Mouse (Mus musculus) inflammation-experienced regulatory T-cells, adult 6 months (primary cell): Measurements from ENCODE around the gene Zfp758. TPM values are rescaled to one million over a fixed set of nuclear protein-coding genes. Genes with fewer than 3 reads are reported as not detected.
"Not testable (repeated sequence)": the region's sequence is repeated elsewhere in the genome, so short reads cannot be mapped to it uniquely, and the experiment has no call there.

Experiments used
- ATAC-seq: one replicate; pipeline ENCODE4 v1.8.0; 2017
- polyA plus RNA-seq, 3 experiments: library from polyadenylated mRNA; unstranded; fragments of 100-300 nt; shearing (Covaris generic); gene quantifications; one replicate each; pipeline ENCODE4 v1.2.1; 2017

Zfp758 gene
- polyA plus RNA-seq = 10 to 100 TPM; 11.7 to 15.7 (median 14.2) TPM

DNA sequence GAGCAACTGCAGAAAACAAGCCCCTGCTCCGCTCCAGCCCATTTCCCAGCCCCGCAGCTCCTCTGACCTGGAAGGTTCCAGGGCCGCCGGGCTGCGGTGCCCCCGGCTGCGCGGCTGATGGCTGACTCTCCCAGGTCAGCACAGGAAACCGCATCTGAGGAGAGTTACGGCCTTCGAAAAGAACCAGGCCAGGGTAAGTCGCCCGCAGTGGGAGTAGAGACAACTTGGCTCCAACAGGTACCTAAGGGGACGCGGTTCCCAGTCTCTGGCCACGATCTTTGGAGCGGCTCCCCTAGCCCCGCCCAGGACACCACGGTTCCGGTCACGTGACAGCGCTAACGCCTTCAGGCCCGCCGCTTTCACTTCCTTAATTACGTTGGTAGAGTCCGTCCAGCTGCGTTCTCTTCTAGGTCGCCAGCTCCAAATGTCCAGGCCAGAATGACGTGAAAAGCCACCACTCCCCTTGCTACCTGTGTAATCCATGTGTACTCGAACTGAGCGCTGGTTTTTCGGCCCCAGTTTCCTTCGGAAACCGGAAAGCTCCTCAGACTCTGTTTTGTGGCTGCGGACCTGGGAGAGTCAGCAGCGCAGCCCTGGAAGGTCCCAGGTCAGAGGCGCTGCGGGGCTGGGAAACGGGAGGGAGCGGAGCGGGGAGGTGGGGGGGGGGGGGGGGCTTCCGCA, at the start of gene Zfp758, which contains the start of gene Zfp944:
Gene Zfp758, plus strand, starts transcription at position 353 of the 681 bp plus-strand sequence.
Gene Zfp944, minus strand, starts transcription at position 300 of the 681 bp plus-strand sequence.
- peak; percentile 91 for ATAC-seq

DNA sequence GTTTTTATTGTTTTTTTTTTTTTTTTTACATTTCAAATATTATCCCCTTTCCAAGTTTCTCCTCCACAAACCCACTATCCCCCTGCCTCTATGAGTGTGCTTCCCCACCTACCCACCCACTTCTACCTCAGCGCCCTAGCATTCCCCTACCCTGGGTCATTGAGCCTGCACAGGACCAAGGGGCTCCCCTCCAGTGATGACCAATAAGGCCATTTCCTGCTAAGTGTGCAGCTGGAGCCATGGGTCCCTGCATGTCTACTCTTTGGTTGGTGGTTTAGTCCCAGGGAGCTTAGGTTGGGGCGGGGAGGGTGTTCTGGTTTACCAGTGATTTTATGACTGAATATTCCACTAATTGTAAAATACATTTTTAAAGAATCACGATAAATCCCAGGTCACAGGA, 47.0 kb upstream of the Zfp758 start:
- ATAC-seq = not testable (repeated sequence)

DNA sequence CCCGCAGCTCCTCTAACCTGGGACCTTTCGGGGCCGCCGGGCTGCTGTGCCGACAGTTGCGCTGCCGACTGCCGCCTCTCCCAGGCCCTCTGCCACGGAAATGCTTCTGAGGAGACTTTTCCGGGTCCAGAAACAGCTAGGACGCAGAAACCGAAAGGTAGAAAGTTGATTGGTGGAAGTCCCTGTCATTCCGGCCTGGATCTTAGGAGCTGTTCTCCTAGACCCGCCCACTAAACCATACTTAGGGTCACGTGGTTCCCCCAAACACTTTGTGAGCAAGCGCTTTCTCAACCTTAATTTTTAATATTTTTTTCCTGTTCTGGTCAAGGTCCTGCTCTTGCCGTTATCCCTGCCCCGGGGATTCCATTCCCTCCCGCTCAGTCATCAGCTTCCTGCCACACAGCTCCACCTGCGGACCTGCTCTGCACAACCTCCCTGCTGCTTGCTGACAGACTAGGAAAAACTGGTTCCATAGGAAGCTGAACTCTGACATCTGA, 46.5 kb upstream of the Zfp758 start, which contains the start of gene CT030661.1:
Gene CT030661.1, minus strand, starts transcription at position 108 of the 497 bp plus-strand sequence.
- peak; percentile 99 for ATAC-seq

DNA sequence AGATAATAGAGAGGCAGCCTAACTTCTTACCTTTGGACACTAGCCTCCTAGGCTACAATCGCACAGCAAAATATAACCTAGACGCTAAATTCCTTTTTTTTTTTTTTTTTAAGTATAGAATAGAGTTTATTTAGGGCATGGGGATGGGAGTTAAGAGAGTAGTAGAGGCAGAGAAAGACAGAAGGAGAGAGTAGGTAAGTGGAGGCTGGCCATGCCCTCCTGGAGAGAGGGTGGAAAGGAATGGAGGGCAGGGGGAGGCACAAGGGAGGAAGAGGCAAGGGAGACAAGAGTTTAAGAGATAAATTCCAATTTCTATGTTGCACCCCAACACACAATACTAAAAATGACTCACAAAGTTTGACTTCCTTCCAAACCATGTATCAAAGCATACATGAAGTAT, 46.0 kb upstream of the Zfp758 start:
- not testable (repeated sequence) for ATAC-seq

DNA sequence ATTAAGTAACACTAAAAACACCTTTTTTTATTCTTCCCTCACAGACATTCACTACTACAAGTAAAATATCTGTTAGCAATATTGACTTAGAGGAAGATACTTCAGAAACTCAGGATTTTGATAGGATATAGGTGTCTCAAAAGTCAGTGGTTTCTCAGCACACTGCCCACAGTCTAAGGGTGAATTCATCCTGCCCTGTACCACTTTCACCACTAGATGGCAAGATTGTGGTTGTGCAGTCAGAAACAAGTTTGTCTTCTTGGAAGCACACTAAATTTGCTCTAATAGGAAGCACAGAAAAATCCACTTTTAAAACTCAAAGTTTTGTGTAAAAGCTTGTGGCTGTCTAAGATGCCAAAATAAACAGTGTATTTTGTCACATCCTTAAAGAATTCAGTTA, 8.5 kb upstream of the Zfp758 start:
- peak; percentile 96 for ATAC-seq

DNA sequence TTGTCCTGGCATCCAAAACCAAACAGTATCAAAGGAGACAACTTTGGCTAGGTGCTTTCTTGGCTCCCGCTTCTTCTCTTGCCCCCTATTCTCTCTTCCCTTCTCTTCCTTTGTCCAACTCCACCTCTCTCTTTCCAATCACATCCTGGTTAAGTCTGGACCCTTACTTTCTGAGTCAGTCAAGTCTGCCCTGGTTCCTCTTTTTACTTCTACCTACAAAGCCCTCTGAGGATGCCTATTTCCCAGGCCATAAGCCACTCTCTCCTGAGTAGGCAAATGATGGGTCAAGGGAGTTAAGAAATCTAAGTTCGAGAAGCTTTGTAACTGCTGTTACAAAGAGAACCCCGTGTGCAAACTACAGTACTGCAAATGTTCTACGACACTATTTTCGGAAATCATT, 681 bp upstream of the Zfp758 start:
- ATAC-seq = no peak

DNA sequence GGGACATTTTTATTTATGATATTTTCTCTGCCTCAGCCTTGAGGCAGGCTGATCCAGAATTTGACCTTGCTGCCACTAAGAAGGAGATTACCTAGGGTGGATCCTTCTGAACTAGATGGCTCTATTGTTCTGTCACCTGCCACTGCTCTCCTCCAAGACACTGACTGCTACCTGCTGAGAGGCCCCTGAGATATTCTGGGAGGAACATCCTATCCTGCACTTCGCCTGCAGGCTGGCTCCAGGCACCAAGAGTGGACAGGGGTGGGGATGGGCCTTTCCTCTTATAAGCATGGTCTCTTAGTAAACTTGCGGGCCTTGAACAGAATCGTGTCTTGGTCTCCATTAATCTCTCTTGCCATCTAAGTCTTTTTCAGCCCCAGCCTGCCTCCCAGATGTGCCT, 2.6 kb downstream of the Zfp758 start:
- no peak for ATAC-seq

DNA sequence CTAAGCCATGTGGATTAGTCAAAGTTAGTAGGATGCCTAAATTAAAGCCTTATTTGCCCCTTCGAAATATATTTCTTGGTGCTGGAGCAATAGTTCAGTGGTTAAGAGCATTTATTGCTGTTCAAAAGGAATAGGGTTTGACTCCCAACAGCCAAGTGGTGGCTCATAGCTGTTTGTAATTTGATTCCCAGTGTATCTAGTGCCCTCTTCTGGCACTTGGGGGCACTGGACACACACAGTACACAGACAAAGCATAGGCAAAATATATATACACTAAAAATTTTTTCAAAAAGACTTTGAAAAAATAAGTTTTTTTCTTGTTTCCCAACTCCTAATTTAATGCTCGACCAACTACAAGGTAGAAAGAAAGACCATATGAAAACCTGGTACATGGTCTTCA, 49.5 kb downstream of the Zfp758 start:
- ATAC-seq = peak; percentile 82

DNA sequence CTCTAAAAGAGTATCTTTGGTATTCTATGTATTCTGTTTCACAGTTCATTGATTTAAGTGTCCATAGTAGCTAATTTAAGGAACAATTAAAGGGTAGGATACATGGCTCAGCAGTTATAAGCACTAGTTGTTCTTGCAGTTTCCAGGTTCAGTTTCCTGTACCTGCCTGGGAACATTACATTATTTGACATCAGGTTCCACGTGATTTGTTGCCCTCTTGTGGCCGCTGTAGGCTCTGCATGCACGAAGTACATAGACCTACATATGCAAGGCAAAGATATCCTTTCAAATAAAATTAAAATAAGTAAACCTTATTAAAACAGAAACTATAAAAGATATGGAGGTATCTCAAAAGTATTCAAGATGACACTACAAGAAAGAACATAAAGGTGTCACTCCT, 56.3 kb downstream of the Zfp758 start:
- peak; percentile 95 for ATAC-seq

DNA sequence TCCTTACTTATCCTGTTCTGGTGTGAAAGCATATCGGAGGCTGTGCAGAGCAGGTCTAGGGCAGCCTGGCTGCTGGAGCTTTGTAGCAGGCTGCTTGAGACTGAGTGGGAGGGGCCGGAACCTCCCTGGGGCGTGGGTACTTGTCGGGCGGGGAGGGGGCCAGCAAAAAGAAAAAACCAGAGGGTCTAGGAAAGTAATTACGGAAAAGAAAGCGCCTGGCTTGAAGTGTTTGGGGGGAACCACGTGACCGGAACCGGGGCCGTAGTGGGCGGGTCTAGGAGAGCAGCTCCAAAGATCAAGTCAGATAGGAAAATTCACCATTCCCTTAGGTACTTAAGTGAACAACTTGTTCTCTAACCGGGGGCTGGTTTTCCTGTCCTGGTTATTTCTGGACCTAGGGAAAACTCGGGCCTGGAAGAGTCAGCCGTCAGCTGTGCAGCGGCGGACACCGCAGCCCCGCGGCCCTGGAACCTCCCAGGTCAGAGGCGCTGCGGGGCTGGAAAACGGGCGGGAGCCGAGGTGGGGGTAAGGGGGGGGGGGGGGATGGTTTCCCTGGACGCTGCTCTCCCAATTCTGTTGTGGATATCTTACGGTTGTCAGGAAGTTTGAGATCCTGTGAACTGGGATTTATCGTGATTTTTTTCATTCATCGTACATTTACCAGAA, 62.8 kb downstream of the Zfp758 start, which contains the start of gene Zfp946:
Gene Zfp946, plus strand, starts transcription at position 271 of the 666 bp plus-strand sequence.
- ATAC-seq = peak; percentile 82

DNA sequence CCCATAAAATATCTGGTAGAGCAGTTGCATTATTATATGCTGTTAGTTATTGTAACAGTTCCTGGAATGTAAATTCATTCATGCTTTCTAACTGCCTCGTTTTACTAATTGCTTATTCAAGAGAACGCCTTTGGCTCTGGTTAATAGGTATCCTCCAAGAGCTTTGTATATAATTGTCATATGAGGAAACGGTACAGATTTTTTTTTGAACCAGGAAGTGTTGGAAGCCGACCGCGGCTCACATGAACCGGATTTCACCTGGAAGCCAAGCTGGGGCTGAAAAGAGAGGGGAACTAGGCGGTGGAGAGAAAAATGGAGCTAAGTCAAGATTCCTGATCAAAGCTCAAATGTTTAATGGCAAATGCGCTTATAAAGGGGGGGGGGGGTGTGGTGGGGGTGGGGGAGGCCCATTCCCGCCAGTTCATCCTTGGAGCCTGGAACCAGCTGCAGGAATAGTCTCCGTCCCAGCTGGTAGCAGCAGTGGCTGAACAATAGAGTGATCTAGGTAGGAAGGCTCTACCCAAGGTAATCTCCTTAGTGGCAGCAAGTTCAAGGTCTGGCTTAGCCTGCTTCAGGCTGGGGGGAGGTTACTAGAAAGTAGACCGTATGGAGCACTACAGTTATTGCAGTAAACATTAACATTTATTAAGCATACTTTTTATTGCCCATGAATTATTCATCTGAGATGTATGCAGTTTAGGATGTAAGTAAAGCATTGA, 63.5 kb downstream of the Zfp758 start:
- no peak for ATAC-seq

Other genes starting within 250 kb of the Zfp758 start
- 1 to 10 TPM; 1.2 to 3.1 (median 2.6) TPM for gene Zfp947, start 195.3 kb upstream of the Zfp758 start, polyA plus RNA-seq
- 1 to 10 TPM; 4.8 to 5.5 (median 4.9) TPM for gene Zfp994, start 135.8 kb upstream of the Zfp758 start, polyA plus RNA-seq
- 10 to 100 TPM; 17.2 to 20.0 (median 18.7) TPM for gene CT030661.1, start 46.6 kb upstream of the Zfp758 start, polyA plus RNA-seq
- 10 to 100 TPM; 11.6 to 17.0 (median 13.5) TPM for gene Zfp944, start 53 bp upstream of the Zfp758 start, polyA plus RNA-seq
- gene Zfp946, start 62.8 kb downstream of the Zfp758 start, polyA plus RNA-seq = 1 to 10 TPM; 3.0 to 4.2 (median 3.7) TPM
- gene Vmn2r111, start 212.0 kb downstream of the Zfp758 start, polyA plus RNA-seq = not detected
- gene Vmn2r112, start 239.5 kb downstream of the Zfp758 start, polyA plus RNA-seq = not detected